Mouse (Mus musculus) lung, embryonic 14.5 days (tissue): Measurements from ENCODE around the gene Brdt. TPM values are rescaled to one million over a fixed set of nuclear protein-coding genes. Genes with fewer than 3 reads are reported as not detected.
A peak's percentile ranks its signal among the peaks of the same experiment; 100 is the strongest.

Experiments used
- ATAC-seq: fragments of 200-750 bp; cut with Nextera tagmentation; 2 replicates; pipeline ENCODE4 v1.8.0; 2017; ENCODE audit warnings: mild to moderate bottlenecking, moderate TSS enrichment, moderate library complexity; ENCODE audit not compliant: insufficient read depth
- DNase-seq: peaks from one replicate; pipeline ENCODE4 v3.0.0-alpha.2; 2015
- H3K27ac ChIP-seq: fragments of 300-500 bp; sonication (generic); 2 replicates; pipeline ENCODE4 v1.5.1; 2014; ENCODE audit warnings: low read depth, mild to moderate bottlenecking, moderate library complexity
- H3K27me3 ChIP-seq: fragments of 300-500 bp; sonication (generic); 2 replicates; pipeline ENCODE4 v1.6.1; 2014; ENCODE audit warnings: low read length, control low read depth; ENCODE audit not compliant: insufficient read depth
- H3K36me3 ChIP-seq: fragments of 300-500 bp; sonication (generic); 2 replicates; pipeline ENCODE4 v1.6.1; 2014; ENCODE audit warnings: control low read depth; ENCODE audit not compliant: insufficient read depth
- H3K4me1 ChIP-seq: fragments of 300-500 bp; sonication (generic); 2 replicates; pipeline ENCODE4 v1.6.1; 2014; ENCODE audit warnings: antibody characterized with exemption, control low read depth; ENCODE audit not compliant: insufficient read depth
- H3K4me2 ChIP-seq: fragments of 300-500 bp; sonication (generic); 2 replicates; pipeline ENCODE4 v1.6.1; 2014; ENCODE audit warnings: mild to moderate bottlenecking
- H3K4me3 ChIP-seq: fragments of 300-500 bp; sonication (generic); 2 replicates; pipeline ENCODE4 v1.5.1; 2014; ENCODE audit warnings: low read depth, low read length
- H3K9ac ChIP-seq: fragments of 300-500 bp; sonication (generic); 2 replicates; pipeline ENCODE4 v1.6.1; 2014
- H3K9me3 ChIP-seq: fragments of 300-500 bp; sonication (generic); 2 replicates; pipeline ENCODE4 v1.6.1; 2016; ENCODE audit warnings: low read depth, low read length, control low read depth
- CTCF ChIP-seq: IDR thresholded peaks from 2 replicates; pipeline ENCODE4 v1.5.1; 2016; ENCODE audit warnings: antibody characterized with exemption, low read depth
- WGBS: fragments of 180-500 bp; shearing (Covaris S2); extraction: QIAGEN DNeasy Blood & Tissue Kit; methylation state at CpG from one replicate; pipeline ENCODE4 v1.1.7; 2014; 5-methylcytosine and 5-hydroxymethylcytosine counted together
- polyA plus RNA-seq: library from polyadenylated mRNA; unstranded; fragments of >200 nt; fragmentation: Nextera tagmentation; extraction: Ambion mirVana; gene quantifications from 2 replicates; pipeline ENCODE4 v1.2.1, GENCODE M21; 2014

The Brdt gene
- polyA plus RNA-seq, 1 experiment from 2014 or later = 1.4 TPM

- H3K36me3 ChIP-seq = no peaks in the 10 kb centered on the region
- no peak for TF ChIP-seq CTCF
- no peak for ATAC-seq
- H3K9ac ChIP-seq = no peak overlapping the region
- no peak overlapping the region for H3K4me2 ChIP-seq
- WGBS = 51% methylated on average over 3 of the region's 3 CpGs
- H3K4me3 ChIP-seq = no peak overlapping the region
- no peaks in the 10 kb centered on the region for H3K9me3 ChIP-seq
- H3K27ac ChIP-seq = no peak overlapping the region
- DNase-seq = peak; percentile 47
- no peaks in the 10 kb centered on the region for H3K4me1 ChIP-seq
- no peaks in the 10 kb centered on the region for H3K27me3 ChIP-seq
Observed at GRCm38 (mm10) chr5:107340404-107340803, 9.4 kb downstream of the Brdt start.

GRCm38 (mm10) chr5:107342891-107343290, 11.9 kb downstream of the Brdt start:
- Histone ChIP-seq H3K4me1 (no peaks in the 10 kb centered on the region), H3K4me3 (no peak overlapping the region), H3K4me2 (no peak overlapping the region), H3K9me3 (no peaks in the 10 kb centered on the region), H3K36me3 (no peaks in the 10 kb centered on the region), H3K27ac (no peak overlapping the region), H3K9ac (no peak overlapping the region), H3K27me3 (no peaks in the 10 kb centered on the region)
- WGBS = 87% methylated on average over 6 of the region's 6 CpGs
- ATAC-seq = no peak
- DNase-seq = no peak
- no peak for TF ChIP-seq CTCF

GRCm38 (mm10) chr5:107346214-107346613, 15.3 kb downstream of the Brdt start:
- H3K27me3 ChIP-seq = no peaks in the 10 kb centered on the region
- H3K9me3 ChIP-seq = no peaks in the 10 kb centered on the region
- H3K4me1 ChIP-seq = no peaks in the 10 kb centered on the region
- H3K27ac ChIP-seq = no peak overlapping the region
- 46% methylated on average over 1 of the region's 1 CpGs for WGBS
- peak; percentile 49 for DNase-seq
- H3K4me3 ChIP-seq = no peak overlapping the region
- H3K9ac ChIP-seq = no peak overlapping the region
- no peak for ATAC-seq
- no peak overlapping the region for H3K4me2 ChIP-seq
- H3K36me3 ChIP-seq = no peaks in the 10 kb centered on the region
- TF ChIP-seq CTCF = peak; percentile 51

GRCm38 (mm10) chr5:107352566-107352965, 21.6 kb downstream of the Brdt start:
- H3K9me3 ChIP-seq = no peaks in the 10 kb centered on the region
- H3K36me3 ChIP-seq = no peaks in the 10 kb centered on the region
- H3K27ac ChIP-seq = no peak overlapping the region
- DNase-seq = no peak
- no peaks in the 10 kb centered on the region for H3K4me1 ChIP-seq
- H3K4me3 ChIP-seq = no peak overlapping the region
- TF ChIP-seq CTCF = no peak
- no peak for ATAC-seq
- H3K4me2 ChIP-seq = no peak overlapping the region
- no peaks in the 10 kb centered on the region for H3K27me3 ChIP-seq
- WGBS = 87% methylated on average over 1 of the region's 1 CpGs
- H3K9ac ChIP-seq = no peak overlapping the region

- DNase-seq (no peak), ATAC-seq (no peak)
- TF ChIP-seq CTCF = no peak
- Histone ChIP-seq H3K4me3 (no peak overlapping the region), H3K27me3 (no peaks in the 10 kb centered on the region), H3K27ac (no peak overlapping the region), H3K9me3 (no peaks in the 10 kb centered on the region), H3K4me1 (no peaks in the 10 kb centered on the region), H3K4me2 (no peak overlapping the region), H3K9ac (no peak overlapping the region), H3K36me3 (no peaks in the 10 kb centered on the region)
- 47% methylated on average over 3 of the region's 3 CpGs for WGBS
Observed at GRCm38 (mm10) chr5:107353981-107354380, 23.0 kb downstream of the Brdt start.

- no peaks in the 10 kb centered on the region for H3K9me3 ChIP-seq
- WGBS = 10% methylated on average over 1 of the region's 1 CpGs
- H3K27ac ChIP-seq = no peak overlapping the region
- H3K4me1 ChIP-seq = no peaks in the 10 kb centered on the region
- H3K4me3 ChIP-seq = no peak overlapping the region
- H3K27me3 ChIP-seq = no peaks in the 10 kb centered on the region
- no peaks in the 10 kb centered on the region for H3K36me3 ChIP-seq
- ATAC-seq = no peak
- H3K9ac ChIP-seq = no peak overlapping the region
- no peak overlapping the region for H3K4me2 ChIP-seq
- no peak for TF ChIP-seq CTCF
- DNase-seq = peak; percentile 56
Observed at GRCm38 (mm10) chr5:107355801-107356200, 24.8 kb downstream of the Brdt start.

- Histone ChIP-seq H3K4me1 (no peaks in the 10 kb centered on the region), H3K4me2 (no peak overlapping the region), H3K27me3 (no peaks in the 10 kb centered on the region), H3K36me3 (no peaks in the 10 kb centered on the region), H3K9ac (no peak overlapping the region), H3K27ac (no peak overlapping the region), H3K4me3 (no peak overlapping the region), H3K9me3 (no peaks in the 10 kb centered on the region)
- WGBS = 73% methylated on average over 8 of the region's 8 CpGs
- no peak for ATAC-seq
- no peak for TF ChIP-seq CTCF
- DNase-seq = no peak
Observed at GRCm38 (mm10) chr5:107357723-107358122, 26.8 kb downstream of the Brdt start.

- Histone ChIP-seq H3K4me1 (no peaks in the 10 kb centered on the region), H3K4me3 (peak overlapping the region; percentile 53), H3K9ac (peak overlapping the region; percentile 57), H3K4me2 (peak overlapping the region; percentile 61), H3K27me3 (no peaks in the 10 kb centered on the region), H3K9me3 (no peaks in the 10 kb centered on the region), H3K27ac (peak overlapping the region; percentile 71), H3K36me3 (no peaks in the 10 kb centered on the region)
- ATAC-seq (peak; percentile 97), DNase-seq (peak; percentile 90)
- 2% methylated on average over 29 of the region's 40 CpGs for WGBS
- no peak for TF ChIP-seq CTCF
Observed at GRCm38 (mm10) chr5:107359395-107360053, 28.6 kb downstream of the Brdt start.
